Mouse (Mus musculus): ENCODE measurements around the gene Phf21a. TPM values are rescaled to one million over a fixed set of nuclear protein-coding genes. Genes with fewer than 3 reads are reported as not detected.

The Phf21a gene
- polyA plus RNA-seq, 1 experiment from 2014 or later, result 12.7 TPM

GRCm38 (mm10) chr2:92379783-92380494, 287.0 kb downstream of the Phf21a start:
- H3K9ac ChIP-seq (ENCODE audit: low read depth, low read length), result no peak overlapping the region
- no peaks in the 10 kb centered on the region for H3K9me3 ChIP-seq (ENCODE audit: control insufficient read depth, low read length)
- H3K27ac ChIP-seq (ENCODE audit: low read depth, low read length), result no peak overlapping the region
- H3K4me3 ChIP-seq (ENCODE audit: low read depth, low read length), result no peak overlapping the region
- H3K4me2 ChIP-seq, result no peak overlapping the region
- WGBS, result 84% methylated on average over 17 of the region's 17 CpGs
- DNase-seq (ENCODE audit: low spot score) (no peak), ATAC-seq (replicated peaks; ENCODE audit: low FRiP score) (no peak)
- no peaks in the 10 kb centered on the region for H3K27me3 ChIP-seq (replicated peaks; ENCODE audit: control insufficient read depth, insufficient read depth, low read length)
- H3K36me3 ChIP-seq (ENCODE audit: control insufficient read depth, insufficient read depth, low read length), result peaks cover 23% of the 10 kb centered on the region
- peaks cover 8% of the 10 kb centered on the region for H3K4me1 ChIP-seq (replicated peaks; ENCODE audit: control insufficient read depth, insufficient read depth, low read length)

GRCm38 (mm10) chr2:92380495-92381050, 287.7 kb downstream of the Phf21a start:
- no peak overlapping the region for H3K27ac ChIP-seq (ENCODE audit: low read depth, low read length)
- no peaks in the 10 kb centered on the region for H3K9me3 ChIP-seq (ENCODE audit: control insufficient read depth, low read length)
- no peak for ATAC-seq (replicated peaks; ENCODE audit: low FRiP score)
- peaks cover 23% of the 10 kb centered on the region for H3K36me3 ChIP-seq (ENCODE audit: control insufficient read depth, insufficient read depth, low read length)
- no peaks in the 10 kb centered on the region for H3K27me3 ChIP-seq (replicated peaks; ENCODE audit: control insufficient read depth, insufficient read depth, low read length)
- peaks cover 8% of the 10 kb centered on the region for H3K4me1 ChIP-seq (replicated peaks; ENCODE audit: control insufficient read depth, insufficient read depth, low read length)
- H3K4me3 ChIP-seq (ENCODE audit: low read depth, low read length), result no peak overlapping the region
- H3K4me2 ChIP-seq, result no peak overlapping the region
- H3K9ac ChIP-seq (ENCODE audit: low read depth, low read length), result no peak overlapping the region
- 80% methylated on average over 6 of the region's 6 CpGs for WGBS
- no peak for DNase-seq (ENCODE audit: low spot score)

GRCm38 (mm10) chr2:92381161-92381560, 288.2 kb downstream of the Phf21a start:
- H3K36me3 ChIP-seq (ENCODE audit: control insufficient read depth, insufficient read depth, low read length), result peaks cover 23% of the 10 kb centered on the region

GRCm38 (mm10) chr2:92381901-92382588, 289.1 kb downstream of the Phf21a start, which contains the start of gene 1700029I15Rik:
1700029I15Rik (plus strand) TSS chr2:92382538.
- ATAC-seq (replicated peaks; ENCODE audit: low FRiP score), result no peak
- 81% methylated on average over 5 of the region's 5 CpGs for WGBS
- peaks cover 23% of the 10 kb centered on the region for H3K36me3 ChIP-seq (ENCODE audit: control insufficient read depth, insufficient read depth, low read length)

More at GRCm38 (mm10) chr2:92381161-92381560, 288.2 kb downstream of the Phf21a start:
- WGBS, result 88% methylated on average over 5 of the region's 5 CpGs
- H3K27ac ChIP-seq (ENCODE audit: low read depth, low read length), result no peak overlapping the region
- 0 out of 2 replicates have a peak, but pooled peaks cover under 1% of the 10 kb centered on the region for H3K27me3 ChIP-seq (replicated peaks; ENCODE audit: control insufficient read depth, insufficient read depth, low read length)
- no peak for ATAC-seq (replicated peaks; ENCODE audit: low FRiP score)
- H3K4me1 ChIP-seq (replicated peaks; ENCODE audit: control insufficient read depth, insufficient read depth, low read length), result peaks cover 4% of the 10 kb centered on the region
- no peak for DNase-seq (ENCODE audit: low spot score)
- no peak overlapping the region for H3K9ac ChIP-seq (ENCODE audit: low read depth, low read length)
- no peak overlapping the region for H3K4me2 ChIP-seq
- no peak overlapping the region for H3K4me3 ChIP-seq (ENCODE audit: low read depth, low read length)
- H3K9me3 ChIP-seq (ENCODE audit: control insufficient read depth, low read length), result no peaks in the 10 kb centered on the region

GRCm38 (mm10) chr2:92382759-92383158, 289.8 kb downstream of the Phf21a start:
- Histone ChIP-seq H3K4me1 (replicated peaks; ENCODE audit: control insufficient read depth, insufficient read depth, low read length) (no peaks in the 10 kb centered on the region), H3K27me3 (replicated peaks; ENCODE audit: control insufficient read depth, insufficient read depth, low read length) (peaks cover 13% of the 10 kb centered on the region), H3K4me2 (no peak overlapping the region), H3K9ac (ENCODE audit: low read depth, low read length) (no peak overlapping the region), H3K9me3 (ENCODE audit: control insufficient read depth, low read length) (no peaks in the 10 kb centered on the region), H3K36me3 (ENCODE audit: control insufficient read depth, insufficient read depth, low read length) (peaks cover 23% of the 10 kb centered on the region), H3K27ac (ENCODE audit: low read depth, low read length) (no peak overlapping the region), H3K4me3 (ENCODE audit: low read depth, low read length) (no peak overlapping the region)
- no peak for DNase-seq (ENCODE audit: low spot score)
- 80% methylated on average over 4 of the region's 4 CpGs for WGBS
- ATAC-seq (replicated peaks; ENCODE audit: low FRiP score), result no peak

More at GRCm38 (mm10) chr2:92381901-92382588, 289.1 kb downstream of the Phf21a start, which contains the start of gene 1700029I15Rik:
- no peak within 1 kb of the TSS for H3K9ac ChIP-seq (ENCODE audit: low read depth, low read length)
- no peaks in the 10 kb centered on the region for H3K4me1 ChIP-seq (replicated peaks; ENCODE audit: control insufficient read depth, insufficient read depth, low read length)
- no peaks in the 10 kb centered on the region for H3K9me3 ChIP-seq (ENCODE audit: control insufficient read depth, low read length)
- no peak within 1 kb of the TSS for H3K4me2 ChIP-seq
- peaks cover 7% of the 10 kb centered on the region for H3K27me3 ChIP-seq (replicated peaks; ENCODE audit: control insufficient read depth, insufficient read depth, low read length)
- H3K27ac ChIP-seq (ENCODE audit: low read depth, low read length), result no peak within 1 kb of the TSS
- no peak within 1 kb of the TSS for H3K4me3 ChIP-seq (ENCODE audit: low read depth, low read length)
- DNase-seq (ENCODE audit: low spot score), result no peak

- Histone ChIP-seq H3K27ac (ENCODE audit: low read depth, low read length) (no peak overlapping the region), H3K4me1 (replicated peaks; ENCODE audit: control insufficient read depth, insufficient read depth, low read length) (peaks cover 4% of the 10 kb centered on the region), H3K4me3 (ENCODE audit: low read depth, low read length) (no peak overlapping the region), H3K9me3 (ENCODE audit: control insufficient read depth, low read length) (no peaks in the 10 kb centered on the region), H3K27me3 (replicated peaks; ENCODE audit: control insufficient read depth, insufficient read depth, low read length) (peaks cover 26% of the 10 kb centered on the region), H3K36me3 (ENCODE audit: control insufficient read depth, insufficient read depth, low read length) (peaks cover 14% of the 10 kb centered on the region), H3K4me2 (no peak overlapping the region), H3K9ac (ENCODE audit: low read depth, low read length) (no peak overlapping the region)
- no peak for ATAC-seq (replicated peaks; ENCODE audit: low FRiP score)
- 72% methylated on average over 4 of the region's 4 CpGs for WGBS
- no peak for DNase-seq (ENCODE audit: low spot score)
Measured at GRCm38 (mm10) chr2:92384101-92384500, 291.2 kb downstream of the Phf21a start.

- no peak for ATAC-seq (replicated peaks; ENCODE audit: low FRiP score)
- peaks cover 38% of the 10 kb centered on the region for H3K27me3 ChIP-seq (replicated peaks; ENCODE audit: control insufficient read depth, insufficient read depth, low read length)
- no peak overlapping the region for H3K4me2 ChIP-seq
- no peak overlapping the region for H3K4me3 ChIP-seq (ENCODE audit: low read depth, low read length)
- no peaks in the 10 kb centered on the region for H3K9me3 ChIP-seq (ENCODE audit: control insufficient read depth, low read length)
- no peak for DNase-seq (ENCODE audit: low spot score)
- no peak overlapping the region for H3K27ac ChIP-seq (ENCODE audit: low read depth, low read length)
- no peak overlapping the region for H3K9ac ChIP-seq (ENCODE audit: low read depth, low read length)
- H3K4me1 ChIP-seq (replicated peaks; ENCODE audit: control insufficient read depth, insufficient read depth, low read length), result peaks cover 16% of the 10 kb centered on the region
- H3K36me3 ChIP-seq (ENCODE audit: control insufficient read depth, insufficient read depth, low read length), result peaks cover 7% of the 10 kb centered on the region
- WGBS, result 69% methylated on average over 22 of the region's 22 CpGs
Measured at GRCm38 (mm10) chr2:92385113-92386051, 292.5 kb downstream of the Phf21a start.
